Mouse (Mus musculus): Measurements from ENCODE around the gene Rcl1. TPM values are rescaled to one million over a fixed set of nuclear protein-coding genes. Genes with fewer than 3 reads are reported as not detected.

Rcl1 gene
- total and polyA plus RNA-seq, 2 experiments from 2014 or later, result 2.3 to 9.6 TPM

DNA sequence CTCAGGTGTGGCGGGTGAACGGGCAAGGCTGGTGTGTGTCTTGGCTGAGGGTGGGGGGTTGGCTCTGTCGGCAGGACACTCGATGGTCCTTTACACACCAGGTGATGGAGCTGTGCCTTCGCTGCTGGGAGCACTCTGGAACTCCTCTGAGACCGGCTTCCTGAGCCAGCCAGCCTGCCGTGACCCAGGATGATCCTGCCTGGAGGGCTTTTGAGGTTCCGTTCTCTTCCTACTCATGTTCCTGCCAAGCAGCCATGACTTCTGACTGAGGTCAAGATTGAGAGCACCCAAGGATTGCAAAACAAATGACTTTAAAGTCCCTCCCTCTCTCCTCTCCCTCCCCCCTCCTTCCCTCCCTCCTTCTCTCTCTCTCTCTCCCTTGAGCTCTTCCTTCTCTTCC lies 11.5 kb downstream of the Rcl1 start:
- Histone ChIP-seq H3K27ac (ENCODE audit: low read depth) (no peak overlapping the region), H3K27me3 (ENCODE audit: control insufficient read depth, insufficient read depth, low read length) (no peaks in the 10 kb centered on the region), H3K36me3 (replicated peaks; ENCODE audit: control insufficient read depth, insufficient read depth, low read length) (peaks cover 6% of the 10 kb centered on the region; the same call in 1 of the 2 replicates), H3K9me3 (replicated peaks; ENCODE audit: control insufficient read depth, low read length) (no peaks in the 10 kb centered on the region), H3K4me1 (ENCODE audit: control insufficient read depth, insufficient read depth) (no peaks in the 10 kb centered on the region), H3K4me2 (ENCODE audit: low read depth, low read length) (no peak overlapping the region), H3K4me3 (ENCODE audit: low read depth, low read length) (no peak overlapping the region), H3K9ac (replicated peaks; ENCODE audit: low read depth, low read length) (no peak overlapping the region)
- TF ChIP-seq CTCF (IDR thresholded peaks at IDR 0.05; ENCODE audit: low read depth) (no peak), EP300 (IDR thresholded peaks at IDR 0.05; ENCODE audit: low read depth) (no peak)
- DNase-seq (ENCODE audit: low spot score) (no peak), ATAC-seq (ENCODE audit: insufficient read depth, low read depth) (no peak)
- 74% methylated on average over 8 of the region's 8 CpGs for WGBS

DNA sequence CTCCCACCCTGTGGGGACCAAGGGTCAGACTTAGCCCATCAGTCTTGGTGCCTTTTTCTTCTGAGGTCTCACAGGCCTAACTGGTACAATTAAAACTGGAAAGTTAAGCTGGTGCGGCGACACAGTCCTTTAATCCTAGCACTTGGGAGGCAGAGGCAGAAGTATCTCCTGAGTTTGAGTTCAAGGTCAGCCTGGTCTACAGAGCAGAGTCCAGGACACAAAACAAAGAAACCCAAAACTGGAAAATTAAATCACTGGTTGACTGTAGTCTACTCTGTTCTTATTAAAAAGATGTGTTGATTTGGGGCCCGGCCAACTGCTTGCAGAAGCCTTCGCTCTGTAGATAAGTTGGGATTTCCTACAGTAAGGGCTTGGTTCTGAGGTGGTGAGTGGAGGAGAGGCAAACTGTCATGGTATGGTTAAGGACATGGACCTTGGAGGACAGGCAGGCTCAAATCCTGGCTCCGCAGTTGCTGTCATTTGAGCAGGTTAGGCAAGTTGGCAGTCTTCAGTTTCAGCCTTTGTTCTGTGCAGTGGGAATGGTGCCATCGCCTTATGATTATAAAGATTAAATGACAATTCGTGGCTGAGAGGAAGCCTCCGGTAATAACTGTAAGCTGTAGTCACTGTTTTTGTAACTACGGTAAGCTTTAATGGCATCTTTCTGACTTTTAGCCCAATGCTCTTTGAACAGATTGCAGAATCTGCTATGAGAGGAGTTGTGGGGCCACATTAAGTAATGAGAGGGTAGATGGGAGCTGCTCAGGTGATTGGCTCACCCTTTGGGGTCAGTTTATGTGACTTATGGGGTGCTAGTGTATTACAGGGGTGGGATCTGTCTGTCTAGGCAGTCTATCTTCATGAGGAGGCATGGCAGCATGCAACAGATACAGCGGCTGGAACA lies 12.8 kb downstream of the Rcl1 start:
- TF ChIP-seq EP300 (IDR thresholded peaks at IDR 0.05; ENCODE audit: low read depth) (no peak), CTCF (IDR thresholded peaks at IDR 0.05; ENCODE audit: low read depth) (no peak)
- WGBS, result 92% methylated on average over 10 of the region's 10 CpGs
- H3K27me3 ChIP-seq (ENCODE audit: control insufficient read depth, insufficient read depth, low read length), result no peaks in the 10 kb centered on the region

DNA sequence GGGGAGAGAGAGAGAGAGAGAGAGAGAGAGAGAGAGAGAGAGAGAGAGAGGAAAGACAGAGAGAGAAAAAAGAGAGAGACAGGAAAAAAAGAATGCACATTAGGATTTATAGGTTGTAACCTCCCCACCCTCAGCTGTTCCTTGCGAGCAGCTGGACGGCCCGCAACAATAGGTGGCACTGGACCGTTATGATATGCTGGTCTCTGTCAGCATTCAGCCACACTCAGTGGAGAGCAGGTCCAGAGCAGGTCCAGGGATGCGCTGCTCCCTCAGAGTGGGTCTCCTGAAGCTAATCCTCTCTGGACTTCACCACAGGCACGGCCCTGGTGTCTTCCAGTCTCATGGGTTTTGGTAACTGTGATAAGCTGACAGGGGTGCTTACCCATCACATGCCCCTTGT lies 15.6 kb downstream of the Rcl1 start:
- no peaks in the 10 kb centered on the region for H3K9me3 ChIP-seq (replicated peaks; ENCODE audit: control insufficient read depth, low read length)
- H3K36me3 ChIP-seq (replicated peaks; ENCODE audit: control insufficient read depth, insufficient read depth, low read length), result peaks cover 40% of the 10 kb centered on the region
- H3K27me3 ChIP-seq (ENCODE audit: control insufficient read depth, insufficient read depth, low read length), result no peaks in the 10 kb centered on the region
- H3K4me3 ChIP-seq (ENCODE audit: low read depth, low read length), result no peak overlapping the region
- H3K4me1 ChIP-seq (ENCODE audit: control insufficient read depth, insufficient read depth), result no peaks in the 10 kb centered on the region
- no peak overlapping the region for H3K27ac ChIP-seq (ENCODE audit: low read depth)
- H3K9ac ChIP-seq (replicated peaks; ENCODE audit: low read depth, low read length), result no peak overlapping the region
- TF ChIP-seq CTCF (IDR thresholded peaks at IDR 0.05; ENCODE audit: low read depth) (no peak), EP300 (IDR thresholded peaks at IDR 0.05; ENCODE audit: low read depth) (no peak)
- DNase-seq (ENCODE audit: low spot score) (no peak), ATAC-seq (ENCODE audit: insufficient read depth, low read depth) (no peak)
- no peak overlapping the region for H3K4me2 ChIP-seq (ENCODE audit: low read depth, low read length)
- WGBS, result 83% methylated on average over 6 of the region's 6 CpGs

More for the DNA sequence above, 12.8 kb downstream of the Rcl1 start:
- H3K4me2 ChIP-seq (ENCODE audit: low read depth, low read length), result no peak overlapping the region
- H3K9ac ChIP-seq (replicated peaks; ENCODE audit: low read depth, low read length), result no peak overlapping the region
- ATAC-seq (ENCODE audit: insufficient read depth, low read depth) (no peak), DNase-seq (ENCODE audit: low spot score) (no peak)
- H3K4me3 ChIP-seq (ENCODE audit: low read depth, low read length), result no peak overlapping the region
- no peaks in the 10 kb centered on the region for H3K4me1 ChIP-seq (ENCODE audit: control insufficient read depth, insufficient read depth)
- H3K36me3 ChIP-seq (replicated peaks; ENCODE audit: control insufficient read depth, insufficient read depth, low read length), result peaks cover 19% of the 10 kb centered on the region
- no peaks in the 10 kb centered on the region for H3K9me3 ChIP-seq (replicated peaks; ENCODE audit: control insufficient read depth, low read length)
- H3K27ac ChIP-seq (ENCODE audit: low read depth), result no peak overlapping the region

DNA sequence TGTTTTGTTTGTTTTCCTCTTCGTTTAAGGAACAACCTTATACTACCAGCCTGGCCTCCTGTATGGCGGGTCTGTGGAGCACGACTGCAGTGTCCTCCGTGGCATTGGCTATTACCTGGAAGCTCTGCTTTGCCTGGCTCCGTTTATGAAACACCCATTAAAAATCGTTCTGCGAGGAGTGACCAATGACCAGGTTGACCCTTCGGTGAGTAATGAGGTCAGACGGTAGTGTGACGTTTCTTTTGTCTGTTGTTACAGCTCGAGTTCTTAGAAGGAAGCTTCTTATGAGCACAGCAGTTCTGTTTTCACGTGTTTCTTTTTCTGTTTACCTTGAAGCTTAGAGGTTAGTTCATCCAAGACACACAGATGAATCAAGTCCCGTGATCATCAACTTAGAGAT lies 17.0 kb downstream of the Rcl1 start:
- 90% methylated on average over 13 of the region's 13 CpGs for WGBS
- no peak for TF ChIP-seq CTCF (IDR thresholded peaks at IDR 0.05; ENCODE audit: low read depth)
- DNase-seq (ENCODE audit: low spot score), result no peak
- no peaks in the 10 kb centered on the region for H3K27me3 ChIP-seq (ENCODE audit: control insufficient read depth, insufficient read depth, low read length)
- H3K9me3 ChIP-seq (replicated peaks; ENCODE audit: control insufficient read depth, low read length), result no peaks in the 10 kb centered on the region
- peaks cover 52% of the 10 kb centered on the region for H3K36me3 ChIP-seq (replicated peaks; ENCODE audit: control insufficient read depth, insufficient read depth, low read length)
- no peak overlapping the region for H3K4me2 ChIP-seq (ENCODE audit: low read depth, low read length)
- H3K9ac ChIP-seq (replicated peaks; ENCODE audit: low read depth, low read length), result no peak overlapping the region
- no peaks in the 10 kb centered on the region for H3K4me1 ChIP-seq (ENCODE audit: control insufficient read depth, insufficient read depth)
- no peak for ATAC-seq (ENCODE audit: insufficient read depth, low read depth)
- H3K27ac ChIP-seq (ENCODE audit: low read depth), result no peak overlapping the region
- no peak overlapping the region for H3K4me3 ChIP-seq (ENCODE audit: low read depth, low read length)

DNA sequence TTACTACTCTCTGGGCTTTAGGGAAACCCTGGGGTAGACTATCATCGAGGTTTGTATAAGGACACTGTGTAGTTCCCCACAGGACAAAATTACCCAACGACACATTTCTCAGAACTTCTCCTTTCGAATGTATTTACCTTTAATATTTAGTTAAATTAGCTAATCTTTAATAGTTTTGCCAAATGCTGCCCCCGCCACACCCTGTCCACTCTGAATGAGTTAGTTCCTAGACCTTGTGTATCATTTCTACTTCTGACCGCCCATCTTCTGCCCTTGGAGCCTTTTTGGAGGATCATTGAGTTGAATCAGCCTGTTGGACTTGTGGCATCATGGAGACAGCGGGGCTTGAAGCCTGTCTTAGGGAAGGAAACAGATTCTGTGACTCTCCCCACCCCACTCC lies 19.1 kb downstream of the Rcl1 start:
- Histone ChIP-seq H3K27ac (ENCODE audit: low read depth) (no peak overlapping the region), H3K4me1 (ENCODE audit: control insufficient read depth, insufficient read depth) (no peaks in the 10 kb centered on the region), H3K4me3 (ENCODE audit: low read depth, low read length) (no peak overlapping the region), H3K4me2 (ENCODE audit: low read depth, low read length) (no peak overlapping the region), H3K9me3 (replicated peaks; ENCODE audit: control insufficient read depth, low read length) (no peaks in the 10 kb centered on the region), H3K27me3 (ENCODE audit: control insufficient read depth, insufficient read depth, low read length) (no peaks in the 10 kb centered on the region), H3K9ac (replicated peaks; ENCODE audit: low read depth, low read length) (no peak overlapping the region), H3K36me3 (replicated peaks; ENCODE audit: control insufficient read depth, insufficient read depth, low read length) (peaks cover 61% of the 10 kb centered on the region)
- ATAC-seq (ENCODE audit: insufficient read depth, low read depth), result no peak
- TF ChIP-seq EP300 (IDR thresholded peaks at IDR 0.05; ENCODE audit: low read depth) (no peak), CTCF (IDR thresholded peaks at IDR 0.05; ENCODE audit: low read depth) (no peak)
- WGBS, result 93% methylated on average over 6 of the region's 6 CpGs
- DNase-seq (ENCODE audit: low spot score), result no peak

DNA sequence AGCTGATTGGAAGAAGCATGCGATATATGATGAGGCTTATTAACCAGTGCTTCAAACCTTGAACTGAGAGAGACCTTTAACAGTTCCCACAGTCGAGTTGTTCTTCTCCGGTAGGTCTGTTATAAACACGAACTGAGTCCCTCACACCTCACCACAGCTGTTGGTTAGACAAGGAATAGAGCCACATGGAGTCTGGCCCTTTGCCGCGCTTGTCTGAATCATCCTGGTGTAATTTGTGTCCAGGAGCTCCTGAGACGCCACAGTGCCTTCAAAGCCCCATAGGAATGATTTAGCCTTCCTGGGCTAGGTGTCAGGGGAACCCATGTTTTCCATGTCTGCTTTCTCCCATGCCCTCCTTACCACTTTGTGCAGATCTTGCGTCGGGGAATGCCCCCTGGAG lies 20.2 kb downstream of the Rcl1 start:
- no peak for TF ChIP-seq EP300 (IDR thresholded peaks at IDR 0.05; ENCODE audit: low read depth)
- TF ChIP-seq CTCF (IDR thresholded peaks at IDR 0.05; ENCODE audit: low read depth), result no peak
- Histone ChIP-seq H3K4me3 (ENCODE audit: low read depth, low read length) (no peak overlapping the region), H3K9ac (replicated peaks; ENCODE audit: low read depth, low read length) (no peak overlapping the region), H3K36me3 (replicated peaks; ENCODE audit: control insufficient read depth, insufficient read depth, low read length) (peaks cover 61% of the 10 kb centered on the region), H3K27ac (ENCODE audit: low read depth) (no peak overlapping the region), H3K4me1 (ENCODE audit: control insufficient read depth, insufficient read depth) (no peaks in the 10 kb centered on the region), H3K9me3 (replicated peaks; ENCODE audit: control insufficient read depth, low read length) (no peaks in the 10 kb centered on the region), H3K4me2 (ENCODE audit: low read depth, low read length) (no peak overlapping the region), H3K27me3 (ENCODE audit: control insufficient read depth, insufficient read depth, low read length) (no peaks in the 10 kb centered on the region)
- ATAC-seq (ENCODE audit: insufficient read depth, low read depth), result no peak
- 88% methylated on average over 9 of the region's 9 CpGs for WGBS
- no peak for DNase-seq (ENCODE audit: low spot score)
